Mouse (Mus musculus) ES-Bruce4 (cell line): Measurements from ENCODE around the gene Prrc2a. TPM values are rescaled to one million over a fixed set of nuclear protein-coding genes. Genes with fewer than 3 reads are reported as not detected.

Experiments used
- H3K27ac ChIP-seq: 2 replicates; pipeline ENCODE4 v1.5.1; 2012; ENCODE audit warnings: low read length, inconsistent platforms; ENCODE audit not compliant: insufficient read depth
- H3K27me3 ChIP-seq: 2 replicates; pipeline ENCODE4 v1.6.1; 2012; ENCODE audit warnings: mild to moderate bottlenecking, low read length, inconsistent platforms; ENCODE audit not compliant: control insufficient read depth, poor library complexity, insufficient read depth, severe bottlenecking
- H3K36me3 ChIP-seq: 2 replicates; pipeline ENCODE4 v1.6.1; 2012; ENCODE audit warnings: inconsistent platforms, mild to moderate bottlenecking, low read length, moderate library complexity; ENCODE audit not compliant: control insufficient read depth, poor library complexity, insufficient read depth, severe bottlenecking
- H3K4me1 ChIP-seq: one replicate; pipeline ENCODE4 v1.8.1; 2011; ENCODE audit warnings: low read length; ENCODE audit not compliant: control insufficient read depth, insufficient read depth
- H3K4me3 ChIP-seq: 2 replicates; pipeline ENCODE4 v1.5.1; 2011; ENCODE audit warnings: low read depth, mild to moderate bottlenecking, low read length
- H3K9ac ChIP-seq: 2 replicates; pipeline ENCODE4 v1.6.1; 2012; ENCODE audit warnings: low read depth, mild to moderate bottlenecking, inconsistent platforms; ENCODE audit not compliant: poor library complexity, severe bottlenecking
- H3K9me3 ChIP-seq: replicated peaks from 2 replicates; pipeline ENCODE4 v1.6.1; 2012; ENCODE audit warnings: mild to moderate bottlenecking, low read length, inconsistent platforms; ENCODE audit not compliant: control insufficient read depth, poor library complexity, insufficient read depth, severe bottlenecking
- CTCF ChIP-seq: IDR thresholded peaks from one replicate; pipeline ENCODE4 v1.8.1; 2011; ENCODE audit warnings: low read depth, low read length
- EP300 ChIP-seq: IDR thresholded peaks from 2 replicates; pipeline ENCODE4 v1.6.1; 2011; ENCODE audit warnings: low read depth, low read length; ENCODE audit not compliant: insufficient read depth
- POLR2A ChIP-seq: IDR thresholded peaks from one replicate; pipeline ENCODE4 v1.8.1; 2011; ENCODE audit warnings: low read length; ENCODE audit not compliant: insufficient read depth
- polyA plus RNA-seq: library from polyadenylated mRNA; stranded (reverse); fragments of >200 nt; gene quantifications from 2 replicates; pipeline ENCODE4 v1.2.4, GENCODE M21; 2011; ENCODE audit warnings: low read depth; ENCODE audit not compliant: missing spikeins, insufficient read depth, insufficient read length

The Prrc2a gene
- polyA plus RNA-seq, 1 experiment: 236 TPM

GRCm38 (mm10) chr17:35161421-35161820 is 3.3 kb downstream of the Prrc2a start:
- Histone ChIP-seq H3K9me3 (no peaks in the 10 kb centered on the region), H3K36me3 (peaks cover 63% of the 10 kb centered on the region), H3K9ac (no peak overlapping the region), H3K27me3 (no peaks in the 10 kb centered on the region), H3K4me3 (no peak overlapping the region), H3K27ac (no peak overlapping the region), H3K4me1 (no peaks in the 10 kb centered on the region)
- TF ChIP-seq CTCF (no peak), EP300 (no peak), POLR2A (no peak)

- TF ChIP-seq EP300: no peak
- no peak for TF ChIP-seq CTCF
- no peak for TF ChIP-seq POLR2A
- no peaks in the 10 kb centered on the region for H3K27me3 ChIP-seq
- no peak overlapping the region for H3K9ac ChIP-seq
Measured at GRCm38 (mm10) chr17:35159638-35160037, 5.1 kb downstream of the Prrc2a start.

GRCm38 (mm10) chr17:35158850-35159593 is 5.7 kb downstream of the Prrc2a start:
- H3K4me3 ChIP-seq: no peak overlapping the region
- H3K4me1 ChIP-seq: no peaks in the 10 kb centered on the region
- TF ChIP-seq EP300 (no peak), POLR2A (no peak), CTCF (no peak)
- peaks cover 87% of the 10 kb centered on the region for H3K36me3 ChIP-seq
- no peak overlapping the region for H3K9ac ChIP-seq
- no peaks in the 10 kb centered on the region for H3K27me3 ChIP-seq
- H3K9me3 ChIP-seq: no peaks in the 10 kb centered on the region
- no peak overlapping the region for H3K27ac ChIP-seq

More at GRCm38 (mm10) chr17:35159638-35160037, 5.1 kb downstream of the Prrc2a start:
- no peak overlapping the region for H3K4me3 ChIP-seq
- no peaks in the 10 kb centered on the region for H3K9me3 ChIP-seq
- H3K36me3 ChIP-seq: peaks cover 80% of the 10 kb centered on the region
- no peak overlapping the region for H3K27ac ChIP-seq
- no peaks in the 10 kb centered on the region for H3K4me1 ChIP-seq

GRCm38 (mm10) chr17:35157661-35158175 is 7.0 kb downstream of the Prrc2a start:
- peaks cover 99% of the 10 kb centered on the region for H3K36me3 ChIP-seq
- H3K4me1 ChIP-seq: no peaks in the 10 kb centered on the region
- no peak overlapping the region for H3K27ac ChIP-seq
- no peaks in the 10 kb centered on the region for H3K27me3 ChIP-seq
- no peak overlapping the region for H3K9ac ChIP-seq
- H3K4me3 ChIP-seq: no peak overlapping the region
- no peaks in the 10 kb centered on the region for H3K9me3 ChIP-seq
- TF ChIP-seq CTCF (no peak), POLR2A (no peak), EP300 (no peak)

GRCm38 (mm10) chr17:35157254-35157653 is 7.4 kb downstream of the Prrc2a start:
- Histone ChIP-seq H3K4me1 (no peaks in the 10 kb centered on the region), H3K9ac (no peak overlapping the region), H3K36me3 (peaks cover 100% of the 10 kb centered on the region), H3K9me3 (no peaks in the 10 kb centered on the region), H3K27me3 (no peaks in the 10 kb centered on the region), H3K27ac (no peak overlapping the region), H3K4me3 (no peak overlapping the region)
- TF ChIP-seq POLR2A (no peak), EP300 (no peak), CTCF (no peak)

- Histone ChIP-seq H3K9ac (no peak overlapping the region), H3K27me3 (no peaks in the 10 kb centered on the region), H3K36me3 (peaks cover 99% of the 10 kb centered on the region), H3K4me3 (no peak overlapping the region), H3K27ac (no peak overlapping the region), H3K9me3 (no peaks in the 10 kb centered on the region), H3K4me1 (no peaks in the 10 kb centered on the region)
- no peak for TF ChIP-seq POLR2A
- no peak for TF ChIP-seq CTCF
- TF ChIP-seq EP300: no peak
Measured at GRCm38 (mm10) chr17:35156461-35157200, 8.1 kb downstream of the Prrc2a start.
